Mouse (Mus musculus) kidney, postnatal 25 days (tissue): Measurements from ENCODE around the gene Schip1.
A peak's percentile ranks its signal among the peaks of the same experiment; 100 is the strongest.

Experiments
- DNase-seq, 2 experiments: peaks; one replicate each; pipeline ENCODE4 v3.0.0; 2021; ENCODE audit warnings: mixed read lengths in 2 of 2

Schip1 gene

GRCm38 (mm10) chr3:68393578-68393977 is 329.0 kb downstream of the Schip1 start:
- peak; percentile 5 to 43 for DNase-seq

GRCm38 (mm10) chr3:68398691-68399090 is 334.1 kb downstream of the Schip1 start:
- DNase-seq = no peak

- DNase-seq = no peak
Observed at GRCm38 (mm10) chr3:68400121-68400520, 335.5 kb downstream of the Schip1 start.

- DNase-seq = no peak
Observed at GRCm38 (mm10) chr3:68403343-68403742, 338.7 kb downstream of the Schip1 start.

- no peak for DNase-seq
Observed at GRCm38 (mm10) chr3:68403783-68404217, 339.2 kb downstream of the Schip1 start.

GRCm38 (mm10) chr3:68405724-68406123 is 341.1 kb downstream of the Schip1 start:
- DNase-seq = no peak

- no peak for DNase-seq
Observed at GRCm38 (mm10) chr3:68412262-68412661, 347.7 kb downstream of the Schip1 start.

- no peak for DNase-seq
Observed at GRCm38 (mm10) chr3:68419792-68420191, 355.2 kb downstream of the Schip1 start.

- DNase-seq = no peak
Observed at GRCm38 (mm10) chr3:68420927-68421326, 356.3 kb downstream of the Schip1 start.

- DNase-seq = no peak
Observed at GRCm38 (mm10) chr3:68421849-68422248, 357.2 kb downstream of the Schip1 start.

GRCm38 (mm10) chr3:68428081-68428480 is 363.5 kb downstream of the Schip1 start:
- DNase-seq = no peak

GRCm38 (mm10) chr3:68434435-68434834 is 369.8 kb downstream of the Schip1 start:
- peak in 1 of 2 experiments; percentile 40 for DNase-seq

GRCm38 (mm10) chr3:68434897-68435296 is 370.3 kb downstream of the Schip1 start:
- DNase-seq = no peak

- DNase-seq = no peak
Observed at GRCm38 (mm10) chr3:68448480-68448879, 383.9 kb downstream of the Schip1 start.

- no peak for DNase-seq
Observed at GRCm38 (mm10) chr3:68451634-68452033, 387.0 kb downstream of the Schip1 start.

GRCm38 (mm10) chr3:68453266-68453665 is 388.7 kb downstream of the Schip1 start:
- peak in 1 of 2 experiments; percentile 38 for DNase-seq

GRCm38 (mm10) chr3:68453719-68454455 is 389.3 kb downstream of the Schip1 start:
- no peak for DNase-seq

GRCm38 (mm10) chr3:68466643-68467042 is 402.0 kb downstream of the Schip1 start:
- no peak for DNase-seq

GRCm38 (mm10) chr3:68467941-68468687 is 403.5 kb downstream of the Schip1 start:
- DNase-seq = peak; percentile 49 to 64

GRCm38 (mm10) chr3:68469643-68470042 is 405.0 kb downstream of the Schip1 start:
- DNase-seq = peak; percentile 44 to 47

- DNase-seq = peak in 1 of 2 experiments; percentile 17
Observed at GRCm38 (mm10) chr3:68470061-68470460, 405.5 kb downstream of the Schip1 start.

GRCm38 (mm10) chr3:68470622-68471021 is 406.0 kb downstream of the Schip1 start:
- DNase-seq = no peak

GRCm38 (mm10) chr3:68476336-68476735 is 411.7 kb downstream of the Schip1 start:
- DNase-seq = no peak

GRCm38 (mm10) chr3:68477478-68477877 is 412.9 kb downstream of the Schip1 start:
- peak; percentile 44 to 77 for DNase-seq
